Mouse (Mus musculus): ENCODE measurements around the gene Gm49601.

Gm49601 gene

GRCm38 (mm10) chr16:18626376-18626878 lies at the start of gene Gm49601:
TSS of gene Gm49601 (minus strand) at chr16:18626427.
- peak; percentile 70 for DNase-seq (ENCODE audit: low read depth, low spot score)

GRCm38 (mm10) chr16:18673005-18673404 lies 46.8 kb upstream of the Gm49601 start:
- no peak for DNase-seq (ENCODE audit: low read depth, low spot score)

- no peak for DNase-seq (ENCODE audit: low read depth, low spot score)
Measured at GRCm38 (mm10) chr16:18672027-18672426, 45.8 kb upstream of the Gm49601 start.

GRCm38 (mm10) chr16:18669914-18670313 lies 43.7 kb upstream of the Gm49601 start:
- DNase-seq (ENCODE audit: low read depth, low spot score): no peak

GRCm38 (mm10) chr16:18658597-18658996 lies 32.4 kb upstream of the Gm49601 start:
- no peak for DNase-seq (ENCODE audit: low read depth, low spot score)

- DNase-seq (ENCODE audit: low read depth, low spot score): no peak
Measured at GRCm38 (mm10) chr16:18655372-18656098, 29.3 kb upstream of the Gm49601 start.

GRCm38 (mm10) chr16:18653290-18654160 lies 27.3 kb upstream of the Gm49601 start:
- no peak for DNase-seq (ENCODE audit: low read depth, low spot score)

GRCm38 (mm10) chr16:18649126-18649525 lies 22.9 kb upstream of the Gm49601 start:
- no peak for DNase-seq (ENCODE audit: low read depth, low spot score)

- no peak for DNase-seq (ENCODE audit: low read depth, low spot score)
Measured at GRCm38 (mm10) chr16:18645329-18645728, 19.1 kb upstream of the Gm49601 start.

- no peak for DNase-seq (ENCODE audit: low read depth, low spot score)
Measured at GRCm38 (mm10) chr16:18644485-18644884, 18.3 kb upstream of the Gm49601 start.

GRCm38 (mm10) chr16:18643406-18643998 lies 17.3 kb upstream of the Gm49601 start:
- DNase-seq (ENCODE audit: low read depth, low spot score): no peak

- DNase-seq (ENCODE audit: low read depth, low spot score): no peak
Measured at GRCm38 (mm10) chr16:18642897-18643296, 16.7 kb upstream of the Gm49601 start.

GRCm38 (mm10) chr16:18642291-18642690 lies 16.1 kb upstream of the Gm49601 start:
- no peak for DNase-seq (ENCODE audit: low read depth, low spot score)

GRCm38 (mm10) chr16:18639382-18639929 lies 13.2 kb upstream of the Gm49601 start:
- DNase-seq (ENCODE audit: low read depth, low spot score): no peak

- no peak for DNase-seq (ENCODE audit: low read depth, low spot score)
Measured at GRCm38 (mm10) chr16:18638396-18638795, 12.2 kb upstream of the Gm49601 start.

GRCm38 (mm10) chr16:18636804-18637203 lies 10.6 kb upstream of the Gm49601 start:
- DNase-seq (ENCODE audit: low read depth, low spot score): no peak

GRCm38 (mm10) chr16:18636401-18636800 lies 10.2 kb upstream of the Gm49601 start:
- no peak for DNase-seq (ENCODE audit: low read depth, low spot score)

- DNase-seq (ENCODE audit: low read depth, low spot score): no peak
Measured at GRCm38 (mm10) chr16:18633333-18633732, 7.1 kb upstream of the Gm49601 start.

GRCm38 (mm10) chr16:18632816-18633215 lies 6.6 kb upstream of the Gm49601 start:
- no peak for DNase-seq (ENCODE audit: low read depth, low spot score)

- DNase-seq (ENCODE audit: low read depth, low spot score): no peak
Measured at GRCm38 (mm10) chr16:18632059-18632458, 5.8 kb upstream of the Gm49601 start.

- no peak for DNase-seq (ENCODE audit: low read depth, low spot score)
Measured at GRCm38 (mm10) chr16:18631141-18631540, 4.9 kb upstream of the Gm49601 start.

- no peak for DNase-seq (ENCODE audit: low read depth, low spot score)
Measured at GRCm38 (mm10) chr16:18630291-18630690, 4.1 kb upstream of the Gm49601 start.
